Mouse (Mus musculus): ENCODE measurements around the gene Ms4a7. TPM values are rescaled to one million over a fixed set of nuclear protein-coding genes. Genes with fewer than 3 reads are reported as not detected.
"Not testable (repeated sequence)": the region's sequence is repeated elsewhere in the genome, so short reads cannot be mapped to it uniquely, and the experiment has no call there.

Ms4a7 gene
- polyA plus RNA-seq, 1 experiment from 2014 or later: 1.3 TPM

DNA sequence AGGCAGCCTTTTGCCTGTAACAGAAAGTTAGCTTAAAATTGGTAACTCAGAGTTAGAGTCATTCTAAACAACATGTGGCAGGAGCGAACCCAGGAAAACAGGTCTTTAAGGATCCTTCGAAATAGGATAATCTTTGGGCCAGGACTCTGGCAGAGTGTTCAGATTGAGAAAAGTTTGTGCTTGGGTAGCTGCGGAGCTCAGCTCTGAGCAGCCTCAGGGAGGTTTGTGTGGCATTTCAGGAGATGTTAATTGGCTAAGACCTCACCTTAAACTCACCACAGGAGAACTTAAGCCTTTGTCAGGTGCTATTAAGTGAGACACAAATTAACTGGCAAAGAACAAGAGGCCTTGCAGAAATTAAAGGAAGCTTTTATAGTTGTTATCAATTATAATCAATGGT is 42.3 kb downstream of the Ms4a7 start:
- peak overlapping the region; percentile 62; the same call in 1 of the 2 replicates for H3K4me2 ChIP-seq
- H3K9me3 ChIP-seq (ENCODE audit: control insufficient read depth, low read length); H3K4me3 ChIP-seq (ENCODE audit: low read depth, low read length); H3K36me3 ChIP-seq (ENCODE audit: control insufficient read depth, insufficient read depth, low read length); H3K4me1 ChIP-seq (replicated peaks; ENCODE audit: control insufficient read depth, insufficient read depth, low read length); H3K9ac ChIP-seq (ENCODE audit: low read depth, low read length); H3K27me3 ChIP-seq (replicated peaks; ENCODE audit: control insufficient read depth, insufficient read depth, low read length); ATAC-seq (replicated peaks; ENCODE audit: low FRiP score); H3K27ac ChIP-seq (ENCODE audit: low read depth, low read length): not testable (repeated sequence)
- 17% methylated on average over 3 of the region's 3 CpGs for WGBS
- peak; percentile 33 for DNase-seq (ENCODE audit: low spot score)

DNA sequence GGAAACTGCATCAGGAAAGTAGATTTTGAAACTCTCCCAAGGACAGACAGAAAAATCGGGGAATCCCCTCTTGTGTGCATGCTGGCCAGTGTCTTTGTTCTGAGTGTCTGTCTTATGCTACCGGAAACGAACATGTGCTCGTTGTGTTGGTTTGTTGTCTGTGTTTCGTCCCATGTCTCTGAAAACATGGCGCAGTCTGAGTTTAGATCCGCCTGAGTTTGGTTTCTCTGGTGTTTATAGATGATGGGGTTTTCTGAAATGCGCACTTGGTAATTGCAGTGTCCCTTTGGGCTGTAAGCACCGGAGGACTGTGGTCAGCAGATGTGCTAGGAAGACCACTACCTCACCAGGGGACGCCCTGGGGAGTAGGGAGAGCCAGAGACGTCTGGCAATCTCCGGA is 43.0 kb downstream of the Ms4a7 start:
- Histone ChIP-seq H3K27ac (ENCODE audit: low read depth, low read length) (no peak overlapping the region), H3K4me2 (peak overlapping the region; percentile 62), H3K9ac (ENCODE audit: low read depth, low read length) (0 out of 2 replicates have a peak overlapping the region, but pooled peaks have one; percentile 46), H3K4me1 (replicated peaks; ENCODE audit: control insufficient read depth, insufficient read depth, low read length) (no peaks in the 10 kb centered on the region), H3K27me3 (replicated peaks; ENCODE audit: control insufficient read depth, insufficient read depth, low read length) (no peaks in the 10 kb centered on the region), H3K9me3 (ENCODE audit: control insufficient read depth, low read length) (no peaks in the 10 kb centered on the region), H3K36me3 (ENCODE audit: control insufficient read depth, insufficient read depth, low read length) (no peaks in the 10 kb centered on the region), H3K4me3 (ENCODE audit: low read depth, low read length) (peak overlapping the region; percentile 46)
- ATAC-seq (replicated peaks; ENCODE audit: low FRiP score): no peak
- 4% methylated on average over 12 of the region's 12 CpGs for WGBS
- DNase-seq (ENCODE audit: low spot score): peak; percentile 47

DNA sequence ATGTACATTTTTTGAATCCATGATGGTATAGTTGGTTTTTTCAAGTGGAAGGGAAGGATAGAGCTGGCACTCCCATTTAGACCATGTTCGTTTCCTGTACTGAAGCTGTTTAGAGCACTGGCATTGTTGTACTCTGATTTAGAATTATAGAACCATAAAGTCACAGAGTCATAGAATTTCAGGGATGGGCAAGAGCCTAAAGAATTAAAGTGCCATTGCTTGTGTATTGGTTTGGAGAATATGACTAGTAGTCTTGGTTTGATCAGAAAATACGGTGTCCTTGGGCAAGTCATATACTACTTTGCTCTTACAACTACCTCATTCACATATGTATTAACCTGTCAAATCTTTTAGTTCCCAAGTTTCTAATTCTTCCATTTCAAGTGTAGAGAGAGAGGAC is 52.2 kb downstream of the Ms4a7 start, which contains the start of gene Ms4a5:
TSS of gene Ms4a5 (minus strand) at position 101 of the 400 bp plus-strand sequence.
- Histone ChIP-seq H3K27ac (ENCODE audit: low read depth, low read length) (no peak within 1 kb of the TSS), H3K9me3 (ENCODE audit: control insufficient read depth, low read length) (no peaks in the 10 kb centered on the region), H3K4me1 (replicated peaks; ENCODE audit: control insufficient read depth, insufficient read depth, low read length) (no peaks in the 10 kb centered on the region), H3K4me2 (no peak within 1 kb of the TSS), H3K36me3 (ENCODE audit: control insufficient read depth, insufficient read depth, low read length) (no peaks in the 10 kb centered on the region), H3K27me3 (replicated peaks; ENCODE audit: control insufficient read depth, insufficient read depth, low read length) (no peaks in the 10 kb centered on the region), H3K4me3 (ENCODE audit: low read depth, low read length) (no peak within 1 kb of the TSS), H3K9ac (ENCODE audit: low read depth, low read length) (no peak within 1 kb of the TSS)
- DNase-seq (ENCODE audit: low spot score): no peak
- no peak for ATAC-seq (replicated peaks; ENCODE audit: low FRiP score)
- 80% methylated on average over 2 of the region's 2 CpGs for WGBS

DNA sequence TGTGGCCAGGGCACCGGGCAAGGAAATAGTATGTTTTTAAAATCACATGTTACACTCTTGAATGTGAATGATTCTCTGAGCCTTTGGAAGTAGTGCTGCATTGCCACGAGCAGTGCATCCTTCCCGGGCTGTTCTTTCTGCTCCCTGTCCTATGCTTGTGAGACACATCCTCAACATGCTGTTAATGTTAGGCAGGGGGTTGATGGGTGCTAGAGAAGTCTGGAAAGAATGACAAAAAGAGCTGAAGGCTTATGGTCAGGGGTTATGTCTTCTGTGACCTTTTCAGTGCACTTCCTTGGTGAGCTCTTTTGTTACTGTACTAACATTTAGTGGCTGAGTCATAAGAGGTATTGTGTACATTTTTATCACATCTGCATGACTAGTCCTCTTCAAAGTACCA is 55.7 kb downstream of the Ms4a7 start:
- Histone ChIP-seq H3K4me2 (no peak overlapping the region), H3K27ac (ENCODE audit: low read depth, low read length) (no peak overlapping the region), H3K4me1 (replicated peaks; ENCODE audit: control insufficient read depth, insufficient read depth, low read length) (no peaks in the 10 kb centered on the region), H3K9ac (ENCODE audit: low read depth, low read length) (no peak overlapping the region), H3K36me3 (ENCODE audit: control insufficient read depth, insufficient read depth, low read length) (no peaks in the 10 kb centered on the region), H3K4me3 (ENCODE audit: low read depth, low read length) (no peak overlapping the region), H3K9me3 (ENCODE audit: control insufficient read depth, low read length) (no peaks in the 10 kb centered on the region), H3K27me3 (replicated peaks; ENCODE audit: control insufficient read depth, insufficient read depth, low read length) (no peaks in the 10 kb centered on the region)
- 76% methylated on average over 3 of the region's 3 CpGs for WGBS
- ATAC-seq (replicated peaks; ENCODE audit: low FRiP score): no peak
- DNase-seq (ENCODE audit: low spot score): no peak

DNA sequence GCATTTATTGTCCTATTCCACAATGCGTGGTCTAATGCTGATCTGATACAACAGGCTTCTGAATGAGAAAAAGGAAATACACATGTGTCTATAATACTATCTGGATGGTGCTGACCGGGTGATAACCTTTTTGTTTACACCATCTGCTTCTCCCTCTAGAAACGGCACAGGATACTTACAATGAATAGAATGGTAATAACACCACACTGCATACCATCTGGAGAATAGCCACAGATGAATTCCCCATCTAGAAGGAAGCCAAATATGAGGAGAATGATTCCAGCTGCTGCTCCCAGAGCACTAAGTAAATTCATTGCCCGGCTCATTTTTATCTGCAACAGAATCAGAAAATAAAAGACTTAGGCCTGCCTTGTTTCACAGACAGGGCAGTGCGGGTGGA is 59.5 kb downstream of the Ms4a7 start:
- WGBS: 60% methylated on average over 5 of the region's 5 CpGs
- Histone ChIP-seq H3K9ac (ENCODE audit: low read depth, low read length) (no peak overlapping the region), H3K4me2 (no peak overlapping the region), H3K27ac (ENCODE audit: low read depth, low read length) (no peak overlapping the region), H3K9me3 (ENCODE audit: control insufficient read depth, low read length) (no peaks in the 10 kb centered on the region), H3K36me3 (ENCODE audit: control insufficient read depth, insufficient read depth, low read length) (no peaks in the 10 kb centered on the region), H3K4me1 (replicated peaks; ENCODE audit: control insufficient read depth, insufficient read depth, low read length) (no peaks in the 10 kb centered on the region), H3K4me3 (ENCODE audit: low read depth, low read length) (no peak overlapping the region), H3K27me3 (replicated peaks; ENCODE audit: control insufficient read depth, insufficient read depth, low read length) (no peaks in the 10 kb centered on the region)
- DNase-seq (ENCODE audit: low spot score): no peak
- no peak for ATAC-seq (replicated peaks; ENCODE audit: low FRiP score)

Other genes with a start within 250 kb of the Ms4a7 start
- gene 1700017D01Rik, start 205.3 kb downstream of the Ms4a7 start, polyA plus RNA-seq (2014; fragmentation: Nextera tagmentation; extraction: Ambion mirVana): not detected in 2 replicates
- not detected in 2 replicates for gene 1700025F22Rik, start 170.8 kb downstream of the Ms4a7 start, polyA plus RNA-seq (2014; fragmentation: Nextera tagmentation; extraction: Ambion mirVana)
- gene Ms4a13, start 139.4 kb downstream of the Ms4a7 start, polyA plus RNA-seq (2014; fragmentation: Nextera tagmentation; extraction: Ambion mirVana): not detected in 2 replicates
- not detected in 2 replicates for gene Ms4a12, start 103.7 kb downstream of the Ms4a7 start, polyA plus RNA-seq (2014; fragmentation: Nextera tagmentation; extraction: Ambion mirVana)
- 0.12 TPM in 1 of 2 replicates, not detected in the other for gene Ms4a1, start 69.9 kb downstream of the Ms4a7 start, polyA plus RNA-seq (2014; fragmentation: Nextera tagmentation; extraction: Ambion mirVana)
- not detected in 2 replicates for gene Ms4a5, start 52.3 kb downstream of the Ms4a7 start, polyA plus RNA-seq (2014; fragmentation: Nextera tagmentation; extraction: Ambion mirVana)
- not detected in 2 replicates for gene Ms4a14, start 21.7 kb downstream of the Ms4a7 start, polyA plus RNA-seq (2014; fragmentation: Nextera tagmentation; extraction: Ambion mirVana)
- 1.3 and 2.2 TPM in 2 replicates for gene Ms4a4a, start 39.4 kb upstream of the Ms4a7 start, polyA plus RNA-seq (2014; fragmentation: Nextera tagmentation; extraction: Ambion mirVana)
- gene Ms4a4c, start 68.6 kb upstream of the Ms4a7 start, polyA plus RNA-seq (2014; fragmentation: Nextera tagmentation; extraction: Ambion mirVana): 0.56 TPM in 1 of 2 replicates, not detected in the other
- gene Ms4a4b, start 107.4 kb upstream of the Ms4a7 start, polyA plus RNA-seq (2014; fragmentation: Nextera tagmentation; extraction: Ambion mirVana): not detected in 2 replicates
- gene Ms4a6c, start 133.2 kb upstream of the Ms4a7 start, polyA plus RNA-seq (2014; fragmentation: Nextera tagmentation; extraction: Ambion mirVana): 2.6 and 3.2 TPM in 2 replicates
- gene Gm8369, start 149.8 kb upstream of the Ms4a7 start, polyA plus RNA-seq (2014; fragmentation: Nextera tagmentation; extraction: Ambion mirVana): not detected in 2 replicates
- gene Ms4a6b, start 180.4 kb upstream of the Ms4a7 start, polyA plus RNA-seq (2014; fragmentation: Nextera tagmentation; extraction: Ambion mirVana): 2.3 and 2.4 TPM in 2 replicates
- 0.29 and 0.31 TPM in 2 replicates for gene Ms4a4d, start 200.7 kb upstream of the Ms4a7 start, polyA plus RNA-seq (2014; fragmentation: Nextera tagmentation; extraction: Ambion mirVana)

All from liver, embryonic 11.5 days (tissue).